Mouse (Mus musculus): ENCODE data around the gene Gm49318.

Gm49318 gene

DNA sequence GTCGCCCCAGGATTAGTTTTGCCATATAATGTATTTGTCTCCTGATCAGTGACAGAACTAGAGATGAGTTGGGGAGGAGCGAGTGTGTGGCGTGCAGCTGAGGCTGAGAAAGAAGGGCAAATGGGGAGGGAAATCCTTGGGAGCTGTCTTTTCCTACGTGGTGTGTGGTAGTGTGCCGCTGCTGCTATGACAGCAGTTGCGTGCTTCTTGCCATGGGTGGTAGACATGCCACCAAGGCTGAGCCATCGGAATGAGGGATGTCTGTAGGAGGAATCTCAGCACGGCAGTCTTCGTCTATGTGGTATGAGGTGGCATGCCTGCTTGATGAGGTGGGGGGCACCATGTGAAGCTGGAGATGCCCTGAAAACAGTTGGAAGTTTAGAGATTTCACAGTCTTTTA lies 40.7 kb downstream of the Gm49318 start:
- no peak for DNase-seq (ENCODE audit: low read depth, low spot score)

DNA sequence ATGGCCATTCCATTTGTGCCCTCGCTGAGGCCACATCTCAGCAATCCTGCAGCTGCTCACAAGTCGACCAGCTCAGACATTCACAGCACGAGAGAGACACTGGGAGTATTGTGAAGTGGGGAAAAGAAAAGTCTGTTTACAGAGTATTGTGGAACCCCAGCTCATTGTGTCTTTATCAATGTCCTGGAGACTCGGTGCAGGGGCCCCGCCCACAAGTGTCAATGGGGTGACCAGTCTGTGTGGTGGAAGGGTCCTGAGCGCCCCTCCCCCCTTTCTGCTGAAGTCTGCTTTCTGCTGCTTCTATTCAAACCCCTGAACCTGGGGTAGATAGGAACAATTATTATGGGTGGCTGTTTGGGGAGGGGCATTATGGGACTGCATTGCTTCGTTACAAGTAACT lies 42.6 kb downstream of the Gm49318 start:
- no peak for DNase-seq (ENCODE audit: low read depth, low spot score)

DNA sequence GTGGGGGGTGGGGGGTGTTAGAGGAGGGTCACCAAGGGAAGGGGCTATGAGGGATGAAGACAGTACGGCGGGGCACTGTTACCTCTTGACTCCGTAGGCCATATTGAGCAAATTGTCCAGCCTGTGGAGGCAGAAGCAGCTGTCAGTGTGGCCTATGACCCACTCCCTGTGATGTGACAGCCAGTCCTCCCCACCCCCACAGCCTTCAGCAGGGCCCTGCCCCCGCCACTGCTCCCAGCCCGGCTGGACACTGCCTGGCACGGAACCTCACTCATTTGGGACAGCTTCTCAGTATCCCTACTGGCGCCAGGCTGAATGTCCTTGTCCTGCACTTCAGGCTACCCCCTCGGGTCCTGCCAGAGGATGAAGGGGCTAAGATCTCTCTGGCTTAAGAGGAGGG lies 46.5 kb downstream of the Gm49318 start:
- no peak for DNase-seq (ENCODE audit: low read depth, low spot score)

DNA sequence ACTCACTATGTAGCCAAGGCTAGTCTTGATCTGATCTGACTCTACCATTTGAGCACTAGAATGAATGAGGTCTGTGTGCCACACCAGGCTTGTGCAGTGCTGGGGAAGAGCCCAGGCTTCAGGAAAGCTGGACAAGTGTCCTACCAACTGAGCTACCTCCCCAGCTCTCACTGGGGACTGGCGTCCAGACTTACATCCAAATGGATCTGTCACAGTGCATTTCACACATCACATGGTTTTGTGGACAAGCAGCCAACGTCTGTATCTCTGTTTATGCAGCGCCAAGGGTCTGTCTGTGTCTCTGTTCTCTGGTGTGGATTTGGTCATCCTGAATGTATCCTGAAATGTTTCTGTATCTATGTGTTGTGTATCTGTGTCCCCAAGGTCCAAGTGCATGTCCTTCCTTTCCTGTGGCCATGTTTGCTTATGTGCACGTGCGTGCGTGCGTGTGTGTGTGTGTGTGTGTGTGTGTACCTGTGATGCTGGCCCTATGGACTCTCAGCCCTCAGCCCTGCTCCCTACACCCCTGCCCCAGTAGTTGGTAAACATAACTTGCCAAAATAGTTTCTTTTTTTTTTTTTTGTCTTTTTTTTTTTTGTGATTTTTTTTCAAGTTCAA lies 53.7 kb downstream of the Gm49318 start:
- no peak for DNase-seq (ENCODE audit: low read depth, low spot score)

DNA sequence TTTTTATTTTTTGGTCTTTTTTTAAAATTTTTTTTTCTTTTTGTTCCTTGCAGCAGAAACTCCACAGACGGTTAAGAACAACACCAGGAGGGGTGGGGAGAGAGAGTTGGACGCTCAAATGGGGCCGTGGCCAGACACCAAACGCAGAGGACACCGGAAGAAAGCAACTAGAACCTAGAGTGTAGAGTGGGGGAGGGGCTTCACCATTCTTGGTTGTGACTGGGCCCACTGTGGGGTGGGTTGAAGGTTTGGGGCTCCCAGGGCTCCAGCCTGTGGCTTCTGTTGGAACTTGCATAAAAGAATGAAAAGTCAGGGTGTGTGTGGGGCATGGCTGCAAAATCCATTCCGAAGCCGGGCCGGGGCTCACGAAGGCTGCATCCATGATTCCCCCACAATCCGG lies 54.8 kb downstream of the Gm49318 start:
- DNase-seq (ENCODE audit: low read depth, low spot score) = no peak

DNA sequence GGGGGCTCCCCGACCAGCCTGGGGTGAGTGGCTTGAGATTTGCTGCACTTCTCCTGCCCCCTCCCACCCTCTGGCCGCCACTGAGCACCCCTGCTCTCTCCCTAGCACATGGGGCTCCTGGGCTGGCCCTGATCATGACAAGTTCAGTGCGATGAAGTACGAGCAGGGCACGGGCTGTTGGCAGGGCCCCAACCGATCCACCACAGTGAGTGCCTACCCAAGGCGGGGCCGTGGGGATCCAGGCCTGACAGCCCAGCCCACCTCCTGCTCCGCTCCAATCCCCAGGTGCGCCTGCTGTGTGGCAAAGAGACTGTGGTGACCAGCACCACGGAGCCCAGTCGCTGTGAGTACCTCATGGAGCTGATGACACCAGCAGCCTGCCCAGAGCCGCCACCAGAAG lies 58.3 kb downstream of the Gm49318 start:
- DNase-seq (ENCODE audit: low read depth, low spot score) = no peak

DNA sequence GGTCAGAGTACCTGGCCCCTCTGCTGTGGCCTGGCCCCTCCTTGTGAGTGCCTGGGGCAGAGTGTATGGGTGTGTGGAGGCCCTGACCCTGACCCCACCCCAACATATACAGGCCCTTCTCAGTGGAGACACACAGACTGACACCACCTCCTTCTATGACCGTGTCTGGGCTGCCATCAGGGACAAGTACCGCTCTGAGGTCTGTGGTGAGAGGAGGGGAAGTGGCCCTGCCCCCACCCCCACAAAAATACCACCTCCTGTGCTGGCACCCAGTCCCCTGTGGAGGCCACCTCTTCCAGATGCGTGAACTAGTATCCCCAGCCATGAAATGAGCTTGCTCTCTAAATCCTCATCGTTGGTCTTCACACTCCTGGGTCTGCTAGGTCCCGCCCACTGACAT lies 60.0 kb downstream of the Gm49318 start:
- DNase-seq (ENCODE audit: low read depth, low spot score) = no peak

DNA sequence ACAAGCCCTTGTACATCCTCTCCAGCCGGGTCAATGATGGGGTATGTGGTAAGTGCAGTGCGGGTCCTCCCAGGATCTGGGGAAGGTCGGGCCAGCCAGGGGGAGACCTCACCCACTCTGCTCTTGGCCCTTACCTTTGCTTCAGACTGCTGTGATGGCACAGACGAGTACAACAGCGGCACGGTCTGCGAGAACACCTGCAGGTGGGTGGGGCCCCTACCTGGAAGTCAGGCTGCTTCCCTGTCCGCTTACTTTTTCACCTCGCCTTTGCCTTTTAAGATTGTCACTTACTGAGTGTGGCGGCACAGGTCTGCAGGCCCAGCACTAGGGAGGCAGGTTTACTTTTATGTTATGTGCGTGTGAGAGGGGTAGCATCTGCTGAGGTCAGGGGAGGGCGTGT lies 66.5 kb downstream of the Gm49318 start:
- no peak for DNase-seq (ENCODE audit: low read depth, low spot score)

DNA sequence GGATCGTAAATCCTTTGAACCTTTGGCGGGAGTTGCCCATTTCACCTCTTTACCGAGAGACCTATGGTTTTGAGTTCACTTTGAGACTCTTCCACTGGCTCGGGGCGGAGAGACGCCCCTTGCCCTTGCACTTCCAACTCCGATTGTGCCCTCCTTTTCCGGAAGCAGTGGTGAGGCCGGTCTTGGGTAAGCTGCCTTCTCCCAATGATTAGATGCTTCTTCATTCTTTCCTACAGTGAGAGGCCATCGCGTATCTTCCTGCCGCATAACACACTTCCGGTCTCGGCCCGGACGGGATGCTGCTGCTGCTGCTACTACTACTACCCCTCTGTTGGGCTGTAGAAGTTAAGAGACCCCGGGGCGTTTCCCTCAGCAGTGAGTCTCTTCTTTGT lies 67.9 kb downstream of the Gm49318 start:
- no peak for DNase-seq (ENCODE audit: low read depth, low spot score)

DNA sequence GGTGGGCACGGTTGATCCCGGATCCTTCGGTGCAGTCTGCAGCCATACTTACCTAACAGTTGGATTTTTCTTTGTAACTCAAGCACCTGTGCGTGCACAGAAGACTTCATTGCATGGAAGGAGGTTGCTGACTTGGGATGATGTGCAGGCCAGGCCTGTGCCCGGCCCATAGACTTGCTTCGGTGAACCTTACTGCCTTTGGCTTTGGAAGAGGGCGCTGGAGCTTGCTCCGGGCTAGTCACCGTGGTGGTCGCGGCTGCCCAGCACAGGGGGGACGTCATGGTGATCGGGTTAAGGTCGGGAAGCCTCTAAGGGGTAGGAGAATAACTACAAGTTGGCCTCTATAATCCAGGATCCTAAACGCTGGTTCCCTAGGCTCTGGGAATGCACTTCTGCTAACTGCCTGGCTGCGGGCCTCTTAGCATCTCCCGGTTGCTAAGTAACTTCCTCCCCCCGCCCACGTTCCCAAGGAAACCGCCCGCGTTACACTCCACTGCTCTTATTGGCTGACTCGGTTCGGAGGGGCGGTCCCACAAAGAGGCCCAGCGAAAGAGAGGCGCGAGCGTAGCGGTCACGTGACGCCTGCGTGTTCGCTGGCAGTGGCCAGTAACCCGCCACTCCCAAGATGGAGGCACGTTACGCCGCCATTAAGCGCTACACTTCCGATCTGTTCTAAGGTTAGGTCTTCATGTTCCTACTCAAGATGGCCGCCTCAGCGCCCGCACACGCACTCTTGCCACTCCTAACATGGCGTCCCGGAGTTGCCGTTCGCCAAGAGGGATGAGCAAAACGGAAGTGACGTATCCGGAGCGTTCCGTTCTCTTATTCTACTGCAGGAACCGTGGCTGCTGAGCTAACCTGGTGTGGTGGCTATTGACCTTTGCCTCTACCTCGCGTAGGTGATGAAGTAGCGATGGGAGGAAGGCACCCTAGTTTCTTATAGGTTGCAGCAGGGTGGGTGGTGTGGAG lies 68.6 kb downstream of the Gm49318 start, which contains the start of the genes Ccdc151 and Prkcsh:
Ccdc151 (minus strand) TSS at position 441 of the 969 bp plus-strand sequence.
Prkcsh (plus strand) TSS at position 613 of the 969 bp plus-strand sequence.
- DNase-seq (ENCODE audit: low read depth, low spot score) = peak; percentile 99

DNA sequence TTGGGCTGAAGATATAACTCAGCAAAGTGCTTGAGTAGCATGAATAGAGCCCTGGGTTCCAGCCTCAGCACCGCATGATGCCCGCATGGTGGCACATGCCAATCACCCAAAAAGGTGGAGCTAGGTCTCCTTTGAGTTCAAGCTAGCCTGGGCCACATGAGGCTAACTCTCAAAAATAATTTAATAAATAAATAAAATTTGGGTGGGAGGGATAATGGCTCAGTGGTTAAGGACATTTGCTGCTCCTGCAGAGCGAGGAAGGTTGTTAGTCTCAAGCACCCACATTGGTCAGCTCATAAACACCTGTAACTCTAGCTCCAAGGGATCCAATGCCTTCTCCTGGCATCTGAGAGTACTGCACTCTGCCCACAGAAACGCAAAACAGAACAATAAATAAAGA lies 69.4 kb downstream of the Gm49318 start:
- DNase-seq (ENCODE audit: low read depth, low spot score) = no peak

DNA sequence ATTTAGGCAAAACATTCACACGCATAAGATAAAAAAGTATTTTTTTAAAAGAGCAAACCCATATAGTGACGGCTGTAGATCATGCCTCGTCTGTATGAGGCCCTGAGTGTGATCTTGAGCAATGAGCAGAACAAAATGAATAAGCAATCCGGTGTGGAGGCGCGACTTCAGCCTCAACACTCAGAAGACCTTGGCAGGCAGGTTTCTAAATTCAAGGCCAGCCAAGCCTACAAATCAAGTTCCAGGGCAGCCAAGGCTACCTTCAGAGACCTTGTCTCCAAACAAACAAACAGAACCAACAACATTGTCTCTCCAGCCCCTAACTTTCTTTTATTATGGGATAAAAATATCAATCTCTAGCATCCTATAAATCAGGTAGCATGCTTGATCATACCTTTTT lies 70.8 kb downstream of the Gm49318 start:
- no peak for DNase-seq (ENCODE audit: low read depth, low spot score)

DNA sequence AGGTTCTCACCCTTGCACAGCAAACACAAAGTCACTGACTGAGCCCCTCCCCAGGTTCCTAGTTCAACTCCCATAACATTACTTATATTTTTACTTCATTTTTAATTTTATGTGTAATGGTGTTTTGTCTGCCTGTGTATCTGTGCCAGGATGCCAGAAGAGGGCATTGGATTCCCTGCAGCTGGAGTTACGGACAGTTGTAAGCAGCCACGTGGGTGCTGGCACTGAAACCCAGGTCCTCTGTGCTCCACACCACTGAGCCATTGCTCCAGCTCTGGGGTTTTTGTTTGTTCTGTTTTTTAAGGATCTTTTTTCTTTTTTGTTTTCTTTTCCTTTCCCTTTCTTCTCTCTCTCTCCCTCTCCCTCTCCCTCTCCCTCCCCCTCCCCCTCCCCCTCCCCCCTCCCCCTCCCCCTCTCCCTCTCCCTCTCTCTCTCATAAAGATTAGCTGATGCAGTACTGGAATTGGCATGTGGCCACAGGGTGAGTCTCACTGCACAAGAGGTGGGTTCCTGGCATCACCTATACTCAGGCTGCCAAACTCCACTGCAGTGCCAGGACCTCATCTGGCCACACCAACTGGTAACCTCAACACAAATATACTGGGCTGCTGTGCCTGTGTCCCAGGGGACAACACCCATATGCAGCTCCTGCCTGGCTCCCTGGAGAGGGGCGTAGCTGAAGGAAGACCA lies 74.7 kb downstream of the Gm49318 start:
- no peak for DNase-seq (ENCODE audit: low read depth, low spot score)

DNA sequence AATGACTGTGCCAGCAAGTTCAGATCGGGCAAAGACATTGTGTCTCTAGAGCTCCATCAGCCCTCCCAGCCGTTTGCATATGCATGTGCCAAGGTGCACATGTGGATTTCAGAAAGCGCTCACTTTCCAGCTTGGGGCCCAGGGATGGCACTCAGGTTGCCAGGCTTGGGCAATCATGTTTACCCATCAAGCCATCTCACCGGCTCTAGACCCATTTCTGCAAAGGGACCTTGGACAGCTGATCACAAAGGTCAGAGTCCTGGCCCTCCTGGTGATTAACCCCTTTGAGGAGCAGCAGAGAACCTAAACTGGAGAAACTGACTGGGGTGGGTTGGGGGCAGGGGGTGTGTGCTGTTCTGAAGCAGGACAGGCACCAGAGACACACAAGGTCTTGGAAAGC lies 78.8 kb downstream of the Gm49318 start:
- DNase-seq (ENCODE audit: low read depth, low spot score) = no peak

DNA sequence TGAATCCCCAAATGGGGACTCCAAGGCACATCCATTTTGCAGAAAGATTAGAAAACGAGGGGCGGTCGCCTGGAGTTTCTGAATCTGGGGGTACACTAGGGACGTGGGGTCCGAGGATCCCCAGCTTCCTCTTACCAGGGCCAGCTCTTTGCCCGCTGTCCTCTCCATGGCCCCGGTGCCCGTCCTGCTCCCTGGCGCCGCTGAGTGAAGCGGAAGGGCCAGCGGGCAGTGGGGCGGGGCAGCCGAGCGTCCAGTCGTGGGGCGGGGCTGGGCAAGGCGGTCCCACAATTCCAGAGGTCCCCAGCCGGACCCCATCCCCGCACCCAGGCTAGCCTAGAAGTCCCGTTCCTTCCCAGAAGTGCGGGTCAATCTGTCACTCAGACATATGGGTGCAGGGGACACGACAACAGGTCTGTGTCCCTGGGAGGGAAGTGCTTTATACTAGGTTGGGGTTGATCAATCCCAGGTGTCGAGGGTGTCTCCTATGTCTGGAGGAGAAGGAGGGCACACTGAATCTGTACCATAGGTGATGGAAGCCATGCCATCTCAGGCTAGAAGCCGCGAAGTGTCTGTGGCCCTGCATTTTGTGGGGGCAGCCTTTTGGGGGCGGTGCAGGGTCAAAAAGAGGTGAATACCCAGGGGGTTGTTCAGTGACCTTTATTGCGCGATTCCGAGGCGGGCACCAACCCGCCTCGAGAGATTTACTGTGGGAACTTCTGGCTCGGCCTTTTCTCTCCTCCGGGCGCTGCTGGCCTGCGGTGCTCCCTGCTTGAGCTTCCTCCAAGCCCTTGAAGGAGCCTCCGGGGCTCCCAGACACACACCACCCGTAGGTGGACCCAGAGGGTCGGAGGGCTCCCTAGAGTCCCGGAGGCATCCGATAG lies 81.6 kb downstream of the Gm49318 start, which contains the start of gene Rgl3:
Rgl3 (minus strand) TSS at position 217 of the 881 bp plus-strand sequence.
- DNase-seq (ENCODE audit: low read depth, low spot score) = no peak

DNA sequence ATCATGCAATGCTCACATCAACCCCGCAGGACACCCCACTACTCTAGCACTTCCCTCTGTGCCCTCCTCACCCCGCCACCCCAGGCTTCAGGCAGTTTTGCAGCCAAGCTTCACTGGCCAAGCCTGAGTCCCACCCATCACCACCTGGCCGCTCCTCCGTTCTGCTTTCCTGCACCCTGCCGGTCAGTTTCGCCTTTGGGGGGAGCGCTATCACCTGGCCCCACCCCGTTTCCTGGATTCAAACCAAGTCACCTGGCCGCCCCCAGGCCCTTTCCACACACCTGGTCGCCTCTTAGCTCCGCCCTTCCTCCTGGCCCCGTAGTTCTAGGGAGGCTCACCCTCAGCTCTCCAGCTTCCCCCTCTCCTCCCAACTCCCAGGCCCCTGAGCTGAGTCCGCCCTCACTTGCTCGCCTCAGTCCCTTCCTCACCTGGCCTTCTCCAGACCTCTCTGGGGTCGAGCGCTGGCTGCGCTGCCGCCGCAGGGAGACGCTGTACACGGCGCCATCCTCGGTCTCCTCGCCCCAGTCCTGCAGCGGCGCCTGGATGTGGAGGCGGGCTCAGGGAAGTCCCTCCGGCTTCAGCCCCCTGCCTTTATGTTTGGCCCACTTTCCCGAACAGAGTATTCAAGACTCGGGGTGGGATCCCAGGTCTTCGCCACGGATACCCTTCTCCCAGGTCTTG lies 82.5 kb downstream of the Gm49318 start:
- no peak for DNase-seq (ENCODE audit: low read depth, low spot score)

DNA sequence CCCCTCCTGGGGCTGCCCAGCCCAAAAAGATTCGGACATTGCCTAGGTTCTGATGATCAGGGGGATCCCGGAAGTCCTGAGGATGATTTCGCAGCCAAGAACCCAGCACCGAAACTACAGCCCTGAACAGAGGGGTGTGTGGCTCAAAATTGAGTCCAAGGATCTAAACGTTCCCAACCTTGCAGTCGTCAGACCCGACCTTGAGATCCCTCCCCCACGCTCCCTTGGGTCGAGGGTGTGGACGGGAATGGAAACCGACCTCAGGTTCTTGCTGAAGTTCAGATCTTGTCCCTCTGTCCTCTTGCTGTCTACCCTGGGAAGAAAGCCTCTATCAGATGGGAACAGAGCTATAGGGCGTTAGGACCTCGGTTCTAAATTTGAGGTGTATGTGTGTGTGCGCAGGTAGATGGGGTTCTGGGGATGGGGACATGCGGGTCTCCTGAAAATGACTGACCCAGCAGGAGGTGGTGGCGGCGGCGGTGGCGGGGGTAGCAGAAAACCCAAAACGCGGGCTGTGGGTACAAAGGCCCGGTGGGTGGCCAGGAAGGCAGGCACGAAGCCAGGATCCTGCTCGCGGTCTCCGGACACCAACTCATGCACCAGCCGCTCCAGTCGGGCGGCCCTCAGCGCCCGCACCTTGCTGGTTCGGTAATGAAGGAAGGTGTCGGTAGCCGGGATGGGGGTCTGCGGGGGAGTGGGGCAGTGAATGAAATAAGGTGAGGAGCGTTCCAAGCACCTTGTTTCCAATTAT lies 83.3 kb downstream of the Gm49318 start:
- DNase-seq (ENCODE audit: low read depth, low spot score) = no peak
